Mouse (Mus musculus): Measurements from ENCODE around the gene Ptpn1.

Gene Ptpn1

GRCm38 (mm10) chr2:167931985-167932726, at the start of gene Ptpn1:
Gene Ptpn1 (plus strand): TSS chr2:167932057.
- DNase-seq: peak; percentile 97 to 98

- no peak for DNase-seq
Observed at GRCm38 (mm10) chr2:167886485-167886884, 45.4 kb upstream of the Ptpn1 start.

- DNase-seq: peak in 1 of 2 experiments; percentile 11
Observed at GRCm38 (mm10) chr2:167887516-167888347, 44.1 kb upstream of the Ptpn1 start.

- DNase-seq: no peak
Observed at GRCm38 (mm10) chr2:167888834-167889233, 43.0 kb upstream of the Ptpn1 start.

DNA sequence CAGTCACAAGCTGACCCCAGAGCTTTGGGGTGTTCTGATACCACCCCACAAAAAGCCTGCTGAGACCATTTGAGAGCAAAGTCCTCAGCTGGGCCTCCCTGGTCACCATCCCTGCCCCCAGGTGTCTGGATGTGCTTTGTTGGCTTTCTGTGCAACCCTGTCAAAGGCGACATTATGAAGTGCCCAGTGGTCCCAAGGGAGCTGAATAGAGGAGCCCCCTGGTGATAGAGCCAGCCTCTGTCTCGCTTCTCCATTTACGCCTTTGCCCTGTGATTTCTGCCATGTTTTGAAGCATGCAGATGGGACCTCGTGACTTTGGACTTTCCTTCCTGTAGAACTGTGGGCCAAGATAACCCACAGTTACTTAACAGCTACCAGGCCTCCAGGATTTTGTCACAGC, 42.0 kb upstream of the Ptpn1 start:
- DNase-seq: no peak

- peak; percentile 34 to 48 for DNase-seq
Observed at GRCm38 (mm10) chr2:167891908-167892307, 39.9 kb upstream of the Ptpn1 start.

DNA sequence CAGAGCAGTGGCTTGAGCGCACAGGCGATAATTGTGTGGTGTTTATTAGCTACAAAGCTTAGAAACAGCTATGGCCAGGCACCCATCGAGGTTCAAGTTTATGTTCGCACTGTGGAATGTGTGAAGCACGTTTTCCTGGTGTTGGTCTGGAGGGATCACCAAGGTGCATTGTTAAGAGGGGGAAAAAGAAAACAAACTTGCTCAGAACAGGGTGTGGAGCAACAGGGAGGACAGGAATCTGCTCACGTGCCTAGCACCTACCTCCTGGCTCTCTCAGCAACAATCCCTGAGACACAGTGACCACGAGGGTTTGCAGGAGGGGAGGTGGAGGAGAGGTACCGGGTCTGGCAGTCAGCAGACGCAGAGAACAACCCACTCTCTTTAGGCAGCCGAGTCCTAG, 38.2 kb upstream of the Ptpn1 start:
- no peak for DNase-seq

DNA sequence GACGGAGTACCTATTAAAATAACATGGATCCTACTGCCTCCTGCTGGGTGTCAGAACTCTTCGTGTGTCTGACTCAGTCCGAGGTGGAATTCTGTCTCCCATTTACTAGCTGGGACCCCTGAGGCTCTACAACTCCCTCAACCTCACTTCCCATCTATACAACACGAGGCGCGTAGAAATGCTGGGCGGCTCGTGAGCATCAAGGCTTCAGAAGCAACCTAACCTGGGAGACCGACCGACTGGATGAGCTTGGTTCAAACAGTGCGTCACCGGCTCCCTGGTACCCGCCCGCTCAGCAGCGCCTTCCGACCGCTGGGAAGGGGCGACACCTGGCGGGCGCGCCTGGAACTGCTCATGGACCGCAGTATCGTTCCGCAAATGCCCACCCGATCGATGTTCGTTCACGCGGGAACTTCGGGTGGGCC, 36.9 kb upstream of the Ptpn1 start:
- DNase-seq: peak; percentile 87 to 93

GRCm38 (mm10) chr2:167897896-167898295, 34.0 kb upstream of the Ptpn1 start:
- no peak for DNase-seq

- DNase-seq: no peak
Observed at GRCm38 (mm10) chr2:167899989-167900421, 31.9 kb upstream of the Ptpn1 start.

DNA sequence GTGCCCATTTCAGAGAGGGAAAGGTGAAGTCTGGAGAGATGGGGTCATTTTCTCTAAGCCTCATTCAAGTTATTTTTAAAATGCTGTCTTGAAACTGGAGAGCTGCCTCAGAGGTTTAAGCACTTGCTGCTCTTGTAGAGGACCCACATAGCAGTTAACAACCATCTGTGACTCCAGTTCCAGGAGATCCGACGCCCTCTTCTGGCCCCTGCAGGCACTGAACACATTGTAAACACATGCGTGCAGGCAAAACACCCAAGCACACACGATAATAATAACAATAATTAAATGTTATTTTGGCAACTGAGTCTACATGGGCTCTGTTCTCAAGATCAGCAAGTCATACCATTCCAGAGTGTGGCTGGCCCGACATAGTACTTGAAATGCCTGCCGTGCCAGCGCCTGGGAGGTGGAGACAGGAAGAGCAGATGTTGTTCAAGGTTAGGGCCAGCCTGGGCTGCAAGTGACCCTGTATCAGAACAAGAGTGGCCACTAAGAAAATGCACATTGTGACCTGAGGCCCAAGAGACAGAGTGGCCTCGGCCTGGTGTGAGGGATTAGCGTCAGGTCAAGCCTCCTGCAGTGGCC, 29.6 kb upstream of the Ptpn1 start:
- no peak for DNase-seq

- no peak for DNase-seq
Observed at GRCm38 (mm10) chr2:167903242-167903952, 28.5 kb upstream of the Ptpn1 start.

DNA sequence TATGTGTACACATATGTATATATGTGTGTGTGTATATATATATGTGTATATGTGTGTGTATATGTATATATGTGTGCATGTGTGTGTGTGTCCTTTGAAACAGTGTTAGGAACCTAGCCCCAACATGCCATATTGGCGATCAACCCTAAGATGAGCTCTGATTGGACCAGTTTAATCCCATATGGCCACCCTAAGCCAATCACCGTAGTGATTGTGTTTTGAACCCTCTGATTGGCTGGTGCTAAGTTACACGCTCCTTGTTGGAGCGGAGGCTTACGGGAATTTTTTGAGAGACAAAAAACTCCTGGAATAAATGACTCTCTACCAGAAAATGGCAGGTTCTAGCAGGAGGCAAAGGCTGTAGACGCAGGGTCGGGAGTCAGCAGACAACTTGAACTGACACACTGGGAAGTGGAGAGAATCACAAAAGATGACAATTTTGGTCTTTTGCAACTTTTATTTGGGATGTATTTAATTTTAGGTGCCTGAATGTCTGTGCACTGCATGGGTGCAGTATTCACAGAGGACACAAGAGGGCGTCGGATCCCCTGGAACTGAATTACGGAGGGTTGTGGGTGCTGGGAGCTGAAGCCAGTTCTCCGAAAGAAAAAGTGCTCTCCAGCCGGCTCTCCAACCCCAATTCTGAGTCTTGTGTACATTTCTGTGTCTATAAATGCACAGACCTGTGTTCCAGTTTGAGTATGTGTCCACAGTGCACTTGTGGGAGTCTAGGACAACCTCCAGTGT, 27.1 kb upstream of the Ptpn1 start:
- no peak for DNase-seq

DNA sequence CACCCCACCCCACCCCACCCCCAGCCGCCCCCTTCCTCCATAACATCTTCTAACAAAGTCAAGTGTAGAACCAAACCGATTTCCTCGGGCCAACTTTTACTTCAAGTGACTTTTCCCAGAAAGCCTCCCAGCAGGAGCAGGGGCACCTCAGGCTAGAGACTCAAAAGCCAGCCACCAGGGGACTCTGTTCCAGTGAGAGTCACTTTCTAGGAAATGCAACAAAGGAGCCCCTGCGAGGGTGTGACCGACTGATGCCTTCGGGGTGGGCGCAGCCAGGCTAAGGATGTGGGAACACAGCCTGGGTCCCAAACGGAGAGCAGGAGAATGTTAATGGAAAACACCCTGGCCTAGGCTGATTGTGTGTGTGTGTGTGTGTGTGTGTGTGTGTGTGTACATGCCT, 26.3 kb upstream of the Ptpn1 start:
- DNase-seq: no peak

DNA sequence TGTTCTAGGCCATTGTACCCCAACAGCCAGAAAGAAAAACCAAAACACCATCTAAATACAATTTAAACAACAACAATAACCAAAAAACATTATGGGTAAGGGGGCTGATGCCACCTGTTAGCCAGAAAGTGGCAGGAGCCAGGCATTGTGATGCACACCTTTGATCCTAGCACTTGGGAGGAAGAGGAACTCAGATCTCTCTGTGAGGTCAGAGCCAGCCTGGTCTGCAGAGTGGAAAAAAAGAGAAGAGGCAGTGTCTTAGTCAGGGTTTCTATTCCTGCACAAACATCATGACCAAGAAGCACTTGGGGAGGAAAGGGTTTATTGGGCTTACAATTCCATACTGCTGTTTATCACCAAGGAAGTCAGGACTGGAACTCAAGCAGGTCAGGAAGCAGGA, 25.1 kb upstream of the Ptpn1 start:
- DNase-seq: no peak

- no peak for DNase-seq
Observed at GRCm38 (mm10) chr2:167909531-167910177, 22.2 kb upstream of the Ptpn1 start.

GRCm38 (mm10) chr2:167910178-167910540, 21.7 kb upstream of the Ptpn1 start:
- DNase-seq: no peak

DNA sequence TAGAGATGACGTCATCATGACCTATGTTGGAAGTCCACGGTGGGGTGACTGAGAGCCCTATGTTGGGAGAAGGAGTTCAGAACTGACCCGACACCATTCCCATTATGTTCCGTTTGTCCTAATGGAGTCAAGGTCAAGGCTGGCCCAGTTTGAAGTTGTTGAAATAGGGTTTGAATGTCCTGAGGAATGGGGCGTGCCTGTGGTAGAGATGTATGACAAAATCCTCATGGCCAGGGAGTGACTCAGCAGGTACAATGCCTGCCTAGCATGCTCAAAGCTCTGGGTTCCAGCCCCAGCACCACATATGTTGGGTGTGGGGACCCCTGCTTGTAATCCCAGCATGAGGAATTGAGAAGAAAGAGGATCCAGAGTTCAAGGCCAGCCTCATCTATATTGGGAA, 20.3 kb upstream of the Ptpn1 start:
- DNase-seq: no peak

DNA sequence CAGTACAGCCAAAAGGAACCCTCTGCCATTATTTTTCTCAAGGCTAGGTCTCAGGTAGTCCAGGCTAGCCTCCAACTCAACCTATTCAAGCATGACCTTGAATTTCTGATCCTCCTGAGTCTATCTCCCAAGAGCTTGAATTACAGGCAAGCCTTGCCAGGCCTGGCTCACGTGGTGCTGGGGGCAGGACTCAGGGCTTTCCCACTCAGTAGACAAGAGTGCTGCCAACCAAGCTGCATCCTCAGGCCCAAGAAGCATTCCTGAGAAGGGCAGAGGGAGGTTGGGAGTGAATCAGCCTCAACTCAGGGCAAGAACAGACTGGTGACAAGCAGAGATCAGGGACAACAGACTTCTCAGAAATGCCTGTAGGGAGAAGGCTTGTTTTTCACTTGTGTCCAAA, 12.8 kb upstream of the Ptpn1 start:
- no peak for DNase-seq

DNA sequence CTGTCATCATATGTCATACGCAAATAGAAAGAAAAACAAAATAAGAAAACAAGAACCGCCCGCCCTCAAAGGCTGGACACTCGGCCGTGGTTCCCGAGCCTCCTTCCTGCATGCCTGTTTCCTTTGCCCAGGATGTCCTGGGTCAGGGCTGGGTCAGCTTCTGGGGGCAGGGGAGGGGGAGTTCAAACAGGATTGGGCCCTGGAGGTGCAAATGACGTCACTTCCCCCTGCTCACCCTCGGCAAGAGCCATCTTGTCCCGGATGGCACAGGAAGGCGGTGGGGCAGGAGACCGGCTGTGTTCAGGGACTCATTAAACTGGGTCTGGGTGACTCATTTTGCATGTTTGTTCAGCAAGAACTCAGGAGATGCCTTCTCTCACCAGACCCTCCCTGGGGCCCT, 11.8 kb upstream of the Ptpn1 start:
- DNase-seq: no peak

DNA sequence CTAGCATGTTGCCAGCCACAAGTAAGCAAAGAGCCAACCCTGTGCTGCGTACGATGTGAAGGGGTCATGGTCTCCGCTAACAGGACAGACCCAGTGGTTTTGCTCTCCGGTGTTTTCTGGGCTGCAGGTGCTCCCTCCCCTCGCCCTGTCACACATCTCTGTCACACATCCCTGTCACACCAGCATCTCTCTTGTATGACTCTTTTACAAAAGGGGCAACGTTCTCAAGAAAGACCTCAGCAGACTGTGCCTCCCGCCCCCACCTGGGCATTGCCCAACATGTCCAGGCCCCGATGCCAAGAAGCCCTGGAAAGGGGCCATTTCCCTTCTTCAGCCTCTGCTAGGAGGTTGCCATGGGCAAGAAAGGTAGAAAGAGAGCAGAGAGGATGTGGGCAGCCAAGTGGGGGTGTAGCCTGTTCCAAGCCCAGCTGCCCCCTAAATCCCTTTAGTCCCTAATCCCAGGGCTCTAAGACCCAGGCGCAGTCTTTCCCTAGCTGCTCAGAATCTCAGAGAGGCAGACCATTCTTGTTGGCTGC, 10.8 kb upstream of the Ptpn1 start:
- DNase-seq: peak; percentile 39 to 63

- DNase-seq: no peak
Observed at GRCm38 (mm10) chr2:167921823-167922222, 10.0 kb upstream of the Ptpn1 start.
